Mouse (Mus musculus) kidney, embryonic 16.5 days (tissue): ENCODE data around the gene Ddx50. TPM values are rescaled to one million over a fixed set of nuclear protein-coding genes. Genes with fewer than 3 reads are reported as not detected.

Experiments
- ATAC-seq: fragments of 200-750 bp; cut with Nextera tagmentation; 2 replicates; pipeline ENCODE4 v1.8.0; 2017; ENCODE audit warnings: moderate TSS enrichment; ENCODE audit not compliant: low FRiP score, low TSS enrichment
- H3K27ac ChIP-seq: fragments of 300-500 bp; sonication (generic); 2 replicates; pipeline ENCODE4 v1.5.1; 2014; ENCODE audit warnings: low read length
- H3K27me3 ChIP-seq: fragments of 300-500 bp; sonication (generic); 2 replicates; pipeline ENCODE4 v1.6.1; 2014; ENCODE audit warnings: low read length, control low read depth, mixed read lengths; ENCODE audit not compliant: insufficient read depth
- H3K36me3 ChIP-seq: fragments of 300-500 bp; sonication (generic); 2 replicates; pipeline ENCODE4 v1.6.1; 2014; ENCODE audit warnings: low read length, control low read depth, mixed read lengths; ENCODE audit not compliant: insufficient read depth
- H3K4me1 ChIP-seq: fragments of 300-500 bp; sonication (generic); 2 replicates; pipeline ENCODE4 v1.6.1; 2014; ENCODE audit warnings: low read length, control low read depth, mixed read lengths; ENCODE audit not compliant: insufficient read depth
- H3K4me2 ChIP-seq: fragments of 300-500 bp; sonication (generic); replicated peaks from 2 replicates; pipeline ENCODE4 v1.6.1; 2014; ENCODE audit warnings: low read depth, low read length
- H3K4me3 ChIP-seq: fragments of 300-500 bp; sonication (generic); 2 replicates; pipeline ENCODE4 v1.5.1; 2014; ENCODE audit warnings: mild to moderate bottlenecking, low read length
- H3K9ac ChIP-seq: fragments of 300-500 bp; sonication (generic); replicated peaks from 2 replicates; pipeline ENCODE4 v1.6.1; 2014; ENCODE audit warnings: low read length
- H3K9me3 ChIP-seq: fragments of 300-500 bp; sonication (generic); 2 replicates; pipeline ENCODE4 v1.6.1; 2016; ENCODE audit warnings: low read length, control low read depth
- WGBS: fragments of 180-500 bp; shearing (Covaris S2); extraction: QIAGEN DNeasy Blood & Tissue Kit; methylation state at CpG from one replicate; pipeline ENCODE4 v1.1.7; 2014; 5-methylcytosine and 5-hydroxymethylcytosine counted together
- polyA plus RNA-seq: library from polyadenylated mRNA; unstranded; fragments of >200 nt; fragmentation: Nextera tagmentation; extraction: Ambion mirVana; gene quantifications from 2 replicates; pipeline ENCODE4 v1.2.1, GENCODE M21; 2015

Gene Ddx50
- polyA plus RNA-seq = 116 and 119 TPM in 2 replicates

- Histone ChIP-seq H3K4me1 (peaks cover 14% of the 10 kb centered on the region), H3K4me3 (peak within 1 kb of the TSS; percentile 99), H3K9ac (peak within 1 kb of the TSS; percentile 96), H3K27ac (peak within 1 kb of the TSS; percentile 94), H3K27me3 (no peaks in the 10 kb centered on the region), H3K36me3 (peaks cover 6% of the 10 kb centered on the region; the same call in 1 of the 2 replicates), H3K4me2 (peak within 1 kb of the TSS; percentile 85), H3K9me3 (no peaks in the 10 kb centered on the region)
- WGBS = under 1% methylated on average over 88 of the region's 89 CpGs
- ATAC-seq = peak; percentile 100
Measured at GRCm38 (mm10) chr10:62650881-62651810, at the start of gene Ddx50. Gene Ddx50, minus strand, starts transcription at chr10:62651218.

- Histone ChIP-seq H3K4me1 (no peaks in the 10 kb centered on the region), H3K27ac (no peak overlapping the region), H3K27me3 (no peaks in the 10 kb centered on the region), H3K9ac (no peak overlapping the region), H3K4me3 (no peak overlapping the region), H3K4me2 (no peak overlapping the region), H3K9me3 (no peaks in the 10 kb centered on the region), H3K36me3 (no peaks in the 10 kb centered on the region)
- 65% methylated on average over 8 of the region's 8 CpGs for WGBS
- no peak for ATAC-seq
Measured at GRCm38 (mm10) chr10:62692771-62693170, 41.8 kb upstream of the Ddx50 start.

GRCm38 (mm10) chr10:62692244-62692643, 41.2 kb upstream of the Ddx50 start:
- Histone ChIP-seq H3K27ac (no peak overlapping the region), H3K9ac (no peak overlapping the region), H3K27me3 (no peaks in the 10 kb centered on the region), H3K4me2 (no peak overlapping the region), H3K4me3 (no peak overlapping the region), H3K9me3 (no peaks in the 10 kb centered on the region), H3K4me1 (no peaks in the 10 kb centered on the region), H3K36me3 (no peaks in the 10 kb centered on the region)
- 69% methylated on average over 3 of the region's 3 CpGs for WGBS
- no peak for ATAC-seq

GRCm38 (mm10) chr10:62687032-62687674, 36.1 kb upstream of the Ddx50 start:
- Histone ChIP-seq H3K36me3 (no peaks in the 10 kb centered on the region), H3K27me3 (no peaks in the 10 kb centered on the region), H3K4me1 (no peaks in the 10 kb centered on the region), H3K4me2 (no peak overlapping the region), H3K9ac (no peak overlapping the region), H3K4me3 (no peak overlapping the region), H3K9me3 (no peaks in the 10 kb centered on the region), H3K27ac (no peak overlapping the region)
- ATAC-seq = no peak
- WGBS = 85% methylated on average over 15 of the region's 15 CpGs

GRCm38 (mm10) chr10:62683043-62683442, 32.0 kb upstream of the Ddx50 start:
- ATAC-seq = no peak

GRCm38 (mm10) chr10:62679833-62680232, 28.8 kb upstream of the Ddx50 start:
- Histone ChIP-seq H3K27me3 (no peaks in the 10 kb centered on the region), H3K9ac (no peak overlapping the region), H3K4me2 (no peak overlapping the region), H3K27ac (no peak overlapping the region), H3K4me1 (no peaks in the 10 kb centered on the region), H3K36me3 (no peaks in the 10 kb centered on the region), H3K9me3 (peaks cover 6% of the 10 kb centered on the region), H3K4me3 (no peak overlapping the region)
- no peak for ATAC-seq
- WGBS = 89% methylated on average over 1 of the region's 1 CpGs

More at GRCm38 (mm10) chr10:62683043-62683442, 32.0 kb upstream of the Ddx50 start:
- 52% methylated on average over 5 of the region's 5 CpGs for WGBS
- H3K36me3 ChIP-seq = no peaks in the 10 kb centered on the region
- H3K4me3 ChIP-seq = no peak overlapping the region
- H3K9ac ChIP-seq = no peak overlapping the region
- no peaks in the 10 kb centered on the region for H3K27me3 ChIP-seq
- peaks cover 6% of the 10 kb centered on the region for H3K9me3 ChIP-seq
- H3K4me2 ChIP-seq = no peak overlapping the region
- H3K27ac ChIP-seq = no peak overlapping the region
- H3K4me1 ChIP-seq = no peaks in the 10 kb centered on the region

- ATAC-seq = no peak
- no peaks in the 10 kb centered on the region for H3K36me3 ChIP-seq
- H3K9ac ChIP-seq = no peak overlapping the region
- H3K9me3 ChIP-seq = peaks cover 6% of the 10 kb centered on the region
- no peak overlapping the region for H3K27ac ChIP-seq
- H3K4me2 ChIP-seq = no peak overlapping the region
- no peaks in the 10 kb centered on the region for H3K4me1 ChIP-seq
- H3K4me3 ChIP-seq = no peak overlapping the region
- H3K27me3 ChIP-seq = no peaks in the 10 kb centered on the region
- 76% methylated on average over 5 of the region's 5 CpGs for WGBS
Measured at GRCm38 (mm10) chr10:62677329-62677728, 26.3 kb upstream of the Ddx50 start.

GRCm38 (mm10) chr10:62676196-62676595, 25.2 kb upstream of the Ddx50 start:
- peaks cover 6% of the 10 kb centered on the region for H3K9me3 ChIP-seq
- no peaks in the 10 kb centered on the region for H3K27me3 ChIP-seq
- WGBS = 85% methylated on average over 6 of the region's 6 CpGs
- H3K4me3 ChIP-seq = no peak overlapping the region
- no peak overlapping the region for H3K27ac ChIP-seq
- no peaks in the 10 kb centered on the region for H3K36me3 ChIP-seq
- no peak overlapping the region for H3K4me2 ChIP-seq
- no peak for ATAC-seq
- no peaks in the 10 kb centered on the region for H3K4me1 ChIP-seq
- no peak overlapping the region for H3K9ac ChIP-seq

- no peak overlapping the region for H3K4me2 ChIP-seq
- WGBS = 98% methylated on average over 2 of the region's 2 CpGs
- no peak overlapping the region for H3K27ac ChIP-seq
- H3K9me3 ChIP-seq = no peaks in the 10 kb centered on the region
- no peaks in the 10 kb centered on the region for H3K36me3 ChIP-seq
- H3K9ac ChIP-seq = no peak overlapping the region
- no peaks in the 10 kb centered on the region for H3K27me3 ChIP-seq
- no peaks in the 10 kb centered on the region for H3K4me1 ChIP-seq
- ATAC-seq = no peak
- H3K4me3 ChIP-seq = no peak overlapping the region
Measured at GRCm38 (mm10) chr10:62672359-62672758, 21.3 kb upstream of the Ddx50 start.

GRCm38 (mm10) chr10:62669245-62669644, 18.2 kb upstream of the Ddx50 start:
- H3K27me3 ChIP-seq = no peaks in the 10 kb centered on the region
- no peak overlapping the region for H3K4me3 ChIP-seq
- WGBS = 53% methylated on average over 14 of the region's 14 CpGs
- no peak overlapping the region for H3K27ac ChIP-seq
- H3K36me3 ChIP-seq = no peaks in the 10 kb centered on the region
- ATAC-seq = peak; percentile 39; the same call in 1 of the 2 replicates
- H3K4me2 ChIP-seq = no peak overlapping the region
- no peak overlapping the region for H3K9ac ChIP-seq
- H3K9me3 ChIP-seq = no peaks in the 10 kb centered on the region
- no peaks in the 10 kb centered on the region for H3K4me1 ChIP-seq
